Mouse (Mus musculus) heart, embryonic 15.5 days (tissue): Measurements from ENCODE around the gene Tlx1. TPM values are rescaled to one million over a fixed set of nuclear protein-coding genes. Genes with fewer than 3 reads are reported as not detected.

ENCODE experiments used
- ATAC-seq: fragments of 200-750 bp; cut with Nextera tagmentation; replicated peaks from 2 replicates; pipeline ENCODE4 v1.8.0; 2017; ENCODE audit warnings: low read depth, moderate TSS enrichment; ENCODE audit not compliant: insufficient number of reproducible peaks, insufficient read depth, low FRiP score
- H3K27ac ChIP-seq: fragments of 300-500 bp; sonication (generic); 2 replicates; pipeline ENCODE4 v1.5.1; 2015; ENCODE audit warnings: mild to moderate bottlenecking, inconsistent platforms
- H3K27me3 ChIP-seq: fragments of 300-500 bp; sonication (generic); 2 replicates; pipeline ENCODE4 v1.6.1; 2015; ENCODE audit warnings: inconsistent platforms
- H3K36me3 ChIP-seq: fragments of 300-500 bp; sonication (generic); 2 replicates; pipeline ENCODE4 v1.6.1; 2015; ENCODE audit warnings: mild to moderate bottlenecking, inconsistent platforms
- H3K4me1 ChIP-seq: fragments of 300-500 bp; sonication (generic); replicated peaks from 2 replicates; pipeline ENCODE4 v1.6.1; 2015; ENCODE audit warnings: inconsistent platforms
- H3K4me2 ChIP-seq: fragments of 300-500 bp; sonication (generic); 2 replicates; pipeline ENCODE4 v1.6.1; 2015; ENCODE audit warnings: inconsistent platforms, mild to moderate bottlenecking, moderate library complexity
- H3K4me3 ChIP-seq: fragments of 300-500 bp; sonication (generic); 2 replicates; pipeline ENCODE4 v1.5.1; 2015; ENCODE audit warnings: mild to moderate bottlenecking, inconsistent platforms
- H3K9ac ChIP-seq: fragments of 300-500 bp; sonication (generic); 2 replicates; pipeline ENCODE4 v1.6.1; 2015; ENCODE audit warnings: mild to moderate bottlenecking, inconsistent platforms
- H3K9me3 ChIP-seq: fragments of 300-500 bp; sonication (generic); replicated peaks from 2 replicates; pipeline ENCODE4 v1.6.1; 2016; ENCODE audit warnings: inconsistent platforms
- WGBS: fragments of 180-500 bp; shearing (Covaris S2); methylation state at CpG from one replicate; pipeline ENCODE4 v1.1.7; 2015; ENCODE audit warnings: mixed read lengths; 5-methylcytosine and 5-hydroxymethylcytosine counted together
- polyA plus RNA-seq: library from polyadenylated mRNA; unstranded; fragments of >200 nt; fragmentation: Nextera tagmentation; extraction: Ambion mirVana; gene quantifications from 2 replicates; pipeline ENCODE4 v1.2.1, GENCODE M21; 2015

Tlx1 gene
- polyA plus RNA-seq, 1 experiment from 2014 or later, result 0.40 TPM

GRCm38 (mm10) chr19:45194651-45195050, 44.2 kb downstream of the Tlx1 start:
- Histone ChIP-seq H3K9ac (no peak overlapping the region), H3K9me3 (peaks cover 7% of the 10 kb centered on the region; the same call in 1 of the 2 replicates), H3K27ac (no peak overlapping the region), H3K27me3 (no peaks in the 10 kb centered on the region), H3K4me2 (no peak overlapping the region), H3K4me3 (no peak overlapping the region), H3K4me1 (no peaks in the 10 kb centered on the region), H3K36me3 (no peaks in the 10 kb centered on the region)
- no peak for ATAC-seq
- WGBS, result 31% methylated on average over 4 of the region's 4 CpGs

- no peak overlapping the region for H3K9ac ChIP-seq
- WGBS, result 84% methylated on average over 8 of the region's 8 CpGs
- no peaks in the 10 kb centered on the region for H3K27me3 ChIP-seq
- no peak for ATAC-seq
- no peaks in the 10 kb centered on the region for H3K4me1 ChIP-seq
- no peak overlapping the region for H3K4me3 ChIP-seq
- no peak overlapping the region for H3K4me2 ChIP-seq
- no peaks in the 10 kb centered on the region for H3K36me3 ChIP-seq
- no peak overlapping the region for H3K27ac ChIP-seq
- H3K9me3 ChIP-seq, result peaks cover 7% of the 10 kb centered on the region; the same call in 1 of the 2 replicates
Measured at GRCm38 (mm10) chr19:45196967-45197366, 46.5 kb downstream of the Tlx1 start.

GRCm38 (mm10) chr19:45205311-45206105, 55.0 kb downstream of the Tlx1 start:
- no peak overlapping the region for H3K4me3 ChIP-seq
- peaks cover 12% of the 10 kb centered on the region; the same call in 1 of the 2 replicates for H3K27me3 ChIP-seq
- no peak overlapping the region for H3K9ac ChIP-seq
- H3K27ac ChIP-seq, result no peak overlapping the region
- WGBS, result 81% methylated on average over 3 of the region's 3 CpGs
- peaks cover 13% of the 10 kb centered on the region for H3K4me1 ChIP-seq
- no peak for ATAC-seq
- H3K36me3 ChIP-seq, result no peaks in the 10 kb centered on the region
- H3K9me3 ChIP-seq, result no peaks in the 10 kb centered on the region
- H3K4me2 ChIP-seq, result no peak overlapping the region

Other genes with a start within 250 kb of the Tlx1 start
- 28.1 and 30.0 TPM in 2 replicates for gene Slf2, start 219.5 kb upstream of the Tlx1 start, polyA plus RNA-seq
- gene Sema4g, start 161.6 kb upstream of the Tlx1 start, polyA plus RNA-seq, result 0.50 and 1.1 TPM in 2 replicates
- 19.4 TPM in 2 replicates for gene Twnk, start 145.0 kb upstream of the Tlx1 start, polyA plus RNA-seq
- gene Mrpl43, start 144.2 kb upstream of the Tlx1 start, polyA plus RNA-seq, result 60.2 and 60.7 TPM in 2 replicates
- gene Lzts2, start 136.3 kb upstream of the Tlx1 start, polyA plus RNA-seq, result 44.5 and 56.9 TPM in 2 replicates
- gene Pdzd7, start 105.0 kb upstream of the Tlx1 start, polyA plus RNA-seq, result 0.11 and 0.16 TPM in 2 replicates
- 16.1 and 22.1 TPM in 2 replicates for gene Sfxn3, start 103.2 kb upstream of the Tlx1 start, polyA plus RNA-seq
- 14.1 and 18.4 TPM in 2 replicates for gene Kazald1, start 75.4 kb upstream of the Tlx1 start, polyA plus RNA-seq
- gene Lbx1, start 85.1 kb downstream of the Tlx1 start, polyA plus RNA-seq, result not detected in 2 replicates
- 26.7 and 31.9 TPM in 2 replicates for gene Btrc, start 213.1 kb downstream of the Tlx1 start, polyA plus RNA-seq